Mouse (Mus musculus) T-helper 2 cell (primary cell): ENCODE measurements at regions not wholly inside any gene's neighbourhood (a gene's known extent, or its start where the extent isn't known, plus 50 kb on each side); places are given as distances from the start of the nearest gene placed in this dataset.

ENCODE experiments used
- in situ Hi-C: fragments of 300-600 bp; cut with MboI, MseI; formaldehyde crosslinking; loops from one replicate; pipeline ENCODE4 v1.15.1; 2025; ENCODE audit warnings: high pct_unique_total_duplicates

DNA sequence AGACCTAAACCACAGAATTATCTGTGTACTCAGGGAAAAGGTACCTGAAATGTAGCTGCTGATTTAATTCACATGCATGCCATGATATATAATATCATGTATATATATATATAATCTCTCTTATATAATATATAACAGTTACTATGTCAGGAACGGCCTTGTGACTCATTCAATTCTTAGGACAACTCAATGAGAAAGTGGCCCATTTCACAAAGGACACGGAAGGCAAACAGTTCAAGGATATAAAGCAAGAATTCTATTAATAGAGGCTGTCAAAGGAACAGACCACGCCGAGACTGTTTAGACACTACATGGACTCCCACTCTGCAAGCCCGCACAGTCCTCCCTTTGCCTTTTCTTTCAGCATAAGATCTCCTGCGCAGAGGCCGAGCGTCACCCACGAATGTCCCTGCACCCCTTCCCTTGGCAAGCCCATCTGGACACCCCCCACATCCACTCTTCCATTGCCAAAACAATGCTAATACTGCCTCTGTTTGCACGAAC, 148.0 kb upstream of the Klf14 start:
- in situ Hi-C loops, result no loop called here

DNA sequence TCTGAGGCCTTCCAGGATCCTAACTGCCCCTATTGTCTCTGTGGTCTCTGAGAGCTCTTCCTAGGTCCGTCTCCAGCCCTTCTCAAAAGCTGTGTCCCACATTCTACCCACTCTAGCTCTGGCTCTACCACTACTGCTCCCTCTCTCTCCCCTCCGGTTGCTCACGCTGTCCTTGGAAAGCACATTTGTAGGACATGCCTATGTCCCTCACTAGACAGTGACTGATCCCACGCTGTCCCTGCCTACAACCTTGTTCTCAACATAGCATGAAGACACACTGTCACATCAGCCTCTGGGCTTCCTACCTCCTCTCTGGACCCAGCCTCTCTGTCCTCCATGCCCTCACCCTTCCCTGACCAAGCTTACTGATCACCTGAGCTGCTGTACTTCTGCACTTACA, 148.5 kb upstream of the Klf14 start:
- in situ Hi-C loops, result no loop called here

DNA sequence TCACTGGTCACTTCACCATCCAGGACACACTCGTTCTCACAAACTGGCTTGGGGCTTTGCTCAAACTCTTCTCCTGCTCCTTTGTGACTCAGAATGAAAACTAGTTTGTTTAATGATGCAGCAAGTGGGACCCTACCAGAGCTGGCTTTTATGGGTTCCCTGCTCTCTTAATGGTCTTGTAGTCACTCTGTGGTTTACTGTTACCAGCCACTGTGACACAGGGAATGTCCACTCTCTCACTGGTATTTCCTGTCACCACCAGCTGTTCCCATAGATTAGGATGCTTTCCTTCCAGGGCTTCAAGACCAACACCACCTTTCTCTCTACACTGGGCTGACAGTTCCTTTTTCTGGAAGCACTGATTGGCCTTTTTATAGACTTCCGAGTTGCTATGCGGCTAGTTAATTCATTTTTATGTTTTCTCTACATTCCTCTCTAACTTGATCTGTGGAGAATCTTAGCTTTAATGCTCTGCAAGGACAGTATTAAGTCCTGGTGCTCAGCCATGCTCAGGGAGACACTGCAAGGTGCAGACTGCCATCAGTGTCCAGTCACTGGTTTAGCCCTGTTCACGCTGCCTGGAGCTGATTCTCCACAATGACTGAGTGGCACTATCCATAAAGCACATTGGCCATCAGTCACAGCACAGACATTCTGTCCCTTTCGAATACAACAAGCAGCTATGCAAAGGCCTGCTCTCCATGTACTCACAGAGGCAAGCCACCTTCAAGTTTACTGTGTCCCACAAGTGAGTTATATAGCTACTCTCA, 149.2 kb upstream of the Klf14 start:
- in situ Hi-C loops, result no loop called here

DNA sequence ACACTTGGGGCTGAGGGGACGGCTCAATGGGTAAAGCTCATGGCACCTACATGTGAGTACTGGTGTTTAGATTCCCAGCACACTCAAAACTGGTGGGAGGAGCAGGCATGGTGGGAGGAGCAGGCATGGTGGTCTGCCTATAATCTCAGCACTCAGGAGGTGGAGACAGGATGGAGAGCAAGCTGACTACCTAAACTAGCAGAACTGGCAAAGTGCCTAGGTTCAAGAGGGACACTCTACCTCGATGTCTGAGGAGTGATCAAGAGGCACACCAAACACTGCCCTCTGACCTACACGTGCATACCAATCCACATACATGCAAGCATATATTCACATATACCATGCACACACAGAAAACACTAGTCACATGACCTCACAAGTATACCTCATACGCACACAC, 150.7 kb upstream of the Klf14 start:
- in situ Hi-C loops, result no loop called here

DNA sequence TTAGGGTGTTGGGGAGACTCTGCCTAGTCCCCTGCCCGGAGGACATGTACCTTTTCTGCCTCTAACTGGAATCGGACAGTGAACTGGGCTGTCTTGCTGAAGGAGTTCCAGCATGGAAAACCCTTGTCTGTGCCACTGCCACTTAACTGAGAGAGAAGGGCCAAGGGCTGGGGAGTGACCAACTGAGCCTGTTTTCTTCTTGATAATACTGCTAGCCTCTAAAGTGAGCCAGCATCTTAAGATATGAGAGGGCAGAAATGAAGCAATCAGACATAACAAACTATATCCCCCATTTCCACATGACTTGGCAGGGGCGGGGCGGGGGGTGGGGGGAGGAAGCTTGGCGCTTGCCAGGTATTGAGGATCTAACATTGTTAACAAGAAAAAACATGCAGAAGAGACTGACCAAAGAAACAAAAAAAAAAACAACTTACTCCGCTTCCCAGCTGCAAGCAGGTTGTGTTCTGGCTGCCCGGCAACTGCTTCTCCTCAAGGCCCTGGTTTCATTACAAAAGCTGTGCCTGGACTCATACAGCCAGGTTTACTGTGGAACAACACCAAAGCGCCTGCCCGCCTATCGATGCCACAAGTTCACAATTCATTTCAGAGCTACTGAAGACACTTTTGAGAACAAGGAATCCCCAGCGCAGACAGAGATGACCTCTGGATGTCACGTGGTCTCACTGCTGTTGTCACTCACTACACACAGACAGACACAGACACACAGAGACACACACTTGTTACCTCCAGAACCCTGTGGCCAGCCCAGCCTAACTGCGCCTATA, 153.6 kb upstream of the Klf14 start:
- in situ Hi-C loops, result no loop called here

DNA sequence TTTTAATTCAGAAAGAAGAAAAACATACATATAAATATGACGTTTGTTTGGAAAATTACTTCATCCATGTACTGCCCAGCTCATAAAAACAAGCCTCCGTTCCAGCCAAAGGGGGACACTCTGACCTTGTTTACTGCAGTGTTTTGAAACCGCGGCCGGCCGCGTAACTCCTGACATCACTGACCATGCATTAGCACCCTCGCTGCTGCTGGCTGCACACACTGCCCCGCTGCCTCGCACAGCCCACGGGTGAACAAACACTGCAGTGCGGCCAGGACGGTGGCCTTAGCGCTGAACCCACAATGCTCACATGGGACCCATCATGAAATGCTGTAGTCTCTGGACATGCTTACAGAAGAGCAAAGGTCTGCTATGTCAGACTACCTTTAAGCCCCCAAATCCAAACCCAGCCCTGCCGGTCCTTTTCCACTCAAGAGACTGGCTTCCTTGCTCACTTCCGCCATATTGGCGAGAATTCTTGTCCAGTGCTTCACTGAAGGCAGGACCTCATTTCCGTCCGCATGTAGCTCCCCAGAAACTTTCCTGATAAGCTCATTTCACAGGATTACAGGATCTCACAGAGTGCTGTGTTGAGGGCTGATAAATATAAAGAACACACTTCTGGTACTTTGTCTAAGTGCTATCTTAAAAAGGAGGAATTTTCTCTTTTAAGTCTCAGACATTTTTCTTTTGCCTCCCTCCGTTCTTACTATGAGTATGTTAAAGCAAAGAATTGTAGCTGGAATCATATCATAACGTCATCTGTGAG, 154.9 kb upstream of the Klf14 start:
- in situ Hi-C loops, result no loop called here

DNA sequence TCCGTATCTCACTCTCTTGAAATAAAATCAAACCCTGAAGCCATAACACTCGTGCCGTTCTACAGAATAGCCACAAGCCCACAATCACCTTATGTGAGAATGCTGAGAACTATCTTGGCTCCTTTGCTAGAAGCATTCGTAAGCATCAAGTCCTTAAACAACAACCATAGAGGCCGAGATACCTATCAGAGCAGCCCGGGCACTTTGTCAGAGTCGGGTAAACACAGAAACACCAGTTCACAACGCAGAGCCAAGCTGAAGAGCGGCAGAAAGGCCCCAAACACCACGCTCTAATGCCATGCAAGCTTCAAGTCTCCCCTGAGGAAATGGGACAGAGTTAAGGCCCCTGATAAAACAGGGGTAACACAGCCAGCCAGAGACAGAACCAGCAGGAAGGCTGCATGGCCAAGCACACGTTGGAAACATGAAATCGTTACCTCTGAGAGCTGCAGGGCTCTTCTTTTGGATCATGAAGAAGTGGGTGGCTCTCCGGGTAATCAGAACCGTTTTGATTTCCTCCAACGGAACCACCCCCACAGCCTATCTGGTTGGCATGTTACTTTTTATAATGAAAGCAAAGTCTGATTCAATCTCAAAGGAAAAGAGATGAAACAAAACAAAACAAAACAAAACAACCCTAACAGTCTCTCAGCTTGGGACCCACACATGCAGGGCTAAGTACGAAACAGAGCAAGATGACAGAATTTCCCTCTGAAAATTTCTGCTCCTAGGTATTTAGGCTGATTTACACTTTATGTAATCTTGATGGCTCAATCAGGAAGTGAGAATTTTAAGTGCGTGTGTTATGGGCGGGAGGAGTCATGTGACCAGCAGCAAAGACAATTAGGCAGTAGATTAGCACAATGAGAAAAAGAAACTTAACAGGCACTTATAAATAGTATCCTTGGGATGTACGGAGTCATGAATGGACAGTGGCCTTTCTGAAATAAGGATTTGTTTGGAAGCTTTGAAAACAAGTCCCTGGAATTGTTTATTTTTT, 155.8 kb upstream of the Klf14 start:
- in situ Hi-C loops, result no loop called here

DNA sequence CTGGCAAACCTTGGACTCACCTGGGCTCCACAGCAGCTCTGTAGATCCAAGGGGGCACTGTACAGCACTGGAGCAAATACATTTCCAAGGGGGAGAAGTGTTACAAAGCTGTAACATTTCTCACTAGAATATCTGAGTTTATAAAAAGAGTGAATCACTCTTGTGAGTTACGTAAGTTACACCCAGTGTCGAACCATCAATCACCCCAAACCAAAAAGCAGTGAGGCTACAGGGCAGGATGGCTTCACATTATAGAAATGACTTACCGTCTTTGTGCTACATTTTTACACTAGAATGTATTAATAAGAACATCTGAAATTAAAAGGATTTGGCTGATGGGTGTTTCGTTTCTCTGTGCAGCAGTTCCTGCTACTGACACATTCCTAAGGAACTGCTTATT, 156.7 kb upstream of the Klf14 start:
- in situ Hi-C loops, result no loop called here

DNA sequence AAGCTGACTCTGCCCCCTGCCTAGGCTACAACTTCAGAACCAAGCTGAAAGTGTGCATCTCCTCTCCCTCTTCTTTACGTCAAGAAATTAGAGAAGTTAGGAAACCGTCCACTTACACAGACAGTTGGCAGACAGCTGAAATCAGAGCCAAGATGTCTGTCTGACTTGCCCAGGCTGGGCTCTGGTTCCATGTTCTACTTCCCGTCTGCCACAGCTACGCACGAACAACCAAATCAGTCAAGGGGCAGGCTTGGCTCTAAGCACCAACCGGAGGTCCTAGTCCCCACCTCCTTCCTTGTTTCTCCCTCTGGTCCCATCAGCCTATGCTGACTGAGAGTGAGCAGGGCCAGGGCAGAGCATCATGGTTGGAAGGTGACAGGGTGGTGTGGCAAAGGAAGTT, 157.5 kb upstream of the Klf14 start:
- in situ Hi-C loops, result no loop called here

DNA sequence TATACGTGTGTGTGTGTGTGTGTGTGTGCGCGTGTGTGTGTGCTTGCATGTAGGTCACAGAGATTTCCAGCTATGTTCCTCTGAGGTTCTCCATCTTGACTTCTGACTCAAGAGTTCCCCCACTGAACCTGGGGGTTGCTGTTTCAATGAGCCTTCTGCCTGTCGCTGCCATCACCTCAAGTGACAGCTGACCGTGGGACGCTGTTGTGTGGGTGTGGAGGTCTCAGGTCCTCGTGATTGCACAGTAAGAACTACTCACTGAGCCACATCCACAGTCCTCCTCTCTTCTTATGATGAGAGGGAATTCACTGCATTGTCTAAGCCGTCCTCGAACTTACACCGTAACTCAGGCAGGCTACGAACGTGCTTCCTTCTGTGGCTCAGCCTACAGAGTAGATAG, 158.8 kb upstream of the Klf14 start:
- in situ Hi-C loops, result no loop called here

DNA sequence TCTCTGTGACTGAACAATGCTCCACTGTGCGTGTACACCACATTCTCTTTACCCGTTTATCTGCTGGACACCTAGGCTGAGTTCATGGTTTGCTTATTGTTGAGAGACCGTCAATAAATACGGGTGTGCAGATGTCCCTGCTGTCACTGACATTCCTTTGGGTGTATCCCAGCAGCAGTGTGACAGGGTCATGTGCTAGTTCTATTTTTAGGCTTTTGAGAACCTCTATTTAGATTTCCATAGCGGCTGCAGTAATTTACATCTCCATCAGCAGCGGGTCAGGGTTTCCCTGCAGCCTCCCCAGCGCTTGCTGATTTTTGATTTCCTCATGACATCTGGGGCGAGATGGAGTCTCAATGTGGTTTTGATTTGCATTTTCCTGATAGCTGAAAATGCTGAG, 162.1 kb upstream of the Klf14 start:
- in situ Hi-C loops, result loop anchor here (5.0 kb wide), 1 partner anchor 34 kb away; no protein-coding TSS in a partner anchor

DNA sequence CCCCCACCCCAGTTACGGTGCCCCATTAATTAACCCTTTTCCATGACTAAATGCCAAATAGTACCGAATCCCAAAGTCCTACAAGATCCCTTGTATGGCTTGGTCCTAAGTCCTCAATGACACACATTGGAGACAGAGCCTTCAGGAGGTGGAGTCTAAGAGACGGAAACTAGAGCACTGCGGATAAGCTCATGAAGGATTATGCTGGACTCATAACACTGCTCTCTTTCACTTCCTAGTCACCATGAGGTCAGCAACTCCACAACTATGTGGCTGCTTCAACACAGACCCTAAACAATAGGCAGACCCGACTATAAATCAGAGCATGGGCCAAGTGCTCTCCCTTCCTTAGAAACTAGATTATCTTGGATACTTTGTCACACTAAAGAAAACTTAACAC, 164.0 kb upstream of the Klf14 start:
- in situ Hi-C loops, result loop anchor here (5.0 kb wide), 1 partner anchor 36 kb away; no protein-coding TSS in a partner anchor

DNA sequence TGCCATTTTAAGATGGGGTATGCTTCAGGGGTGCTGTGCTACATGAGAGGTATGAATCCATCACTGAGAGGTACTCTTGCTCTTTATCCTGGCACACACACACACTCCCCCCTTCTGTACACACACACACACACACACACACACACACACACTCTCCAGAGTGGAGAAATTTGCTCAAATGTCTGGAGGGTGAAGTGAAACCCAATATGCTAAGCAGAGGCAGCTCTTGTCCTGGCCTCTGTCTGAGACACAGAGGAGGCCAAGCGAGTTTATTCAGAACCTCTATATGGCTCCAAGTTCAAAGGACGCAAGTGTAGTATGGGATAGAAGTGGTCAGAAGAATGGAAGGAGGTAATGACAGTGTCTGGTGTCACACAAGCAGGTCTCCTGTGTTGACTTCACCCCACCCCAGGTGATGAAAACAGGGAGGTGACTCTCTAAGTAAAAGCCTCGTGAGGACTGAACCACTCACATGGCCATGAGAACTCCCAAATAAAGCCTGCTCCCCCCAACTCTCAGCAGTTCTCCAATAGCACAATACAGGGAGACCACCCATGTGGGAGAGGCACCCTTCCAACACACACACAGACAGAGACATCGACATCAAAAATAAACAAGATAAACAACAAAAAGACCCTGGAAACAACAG, 164.6 kb upstream of the Klf14 start:
- in situ Hi-C loops, result loop anchor here (5.0 kb wide), 1 partner anchor 36 kb away; no protein-coding TSS in a partner anchor

DNA sequence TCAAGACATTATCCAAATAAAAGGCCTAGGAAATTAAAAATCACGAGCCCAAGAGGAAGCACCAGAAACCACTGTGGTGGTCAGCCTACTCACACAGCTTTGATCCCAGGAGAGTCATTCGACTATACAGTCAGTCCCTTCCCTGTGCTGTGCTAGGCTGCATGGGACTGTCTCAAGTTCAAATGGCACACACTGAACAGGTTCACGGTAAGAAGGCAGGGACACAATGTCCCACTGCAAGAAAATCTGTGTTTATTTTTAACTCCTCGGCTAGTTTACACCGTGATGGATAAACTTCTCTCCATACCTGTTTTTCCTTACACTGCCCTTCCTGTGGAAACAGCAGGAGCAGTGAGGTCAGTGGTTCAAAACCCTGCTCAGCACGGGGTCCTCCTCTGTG, 165.2 kb upstream of the Klf14 start:
- in situ Hi-C loops, result loop anchor here (5.0 kb wide), 1 partner anchor 37 kb away; no protein-coding TSS in a partner anchor

DNA sequence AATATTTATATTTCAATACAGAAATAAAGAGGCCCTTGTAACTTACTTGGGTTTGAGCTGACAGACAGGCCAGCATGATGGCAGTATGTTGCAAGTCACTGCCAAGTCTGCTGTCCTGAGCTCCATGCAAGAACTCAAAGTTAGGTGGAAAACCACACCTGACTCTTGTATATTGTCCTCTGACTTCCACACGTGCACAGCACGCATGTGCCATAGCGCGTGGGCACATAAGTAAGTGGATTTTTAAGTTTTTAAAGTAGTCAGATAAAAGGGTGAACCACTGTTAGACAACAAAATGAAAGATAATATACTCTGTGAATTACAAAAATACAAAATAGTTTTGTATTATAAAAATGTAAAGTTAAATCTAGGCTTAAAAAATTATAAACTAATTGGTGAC, 166.0 kb upstream of the Klf14 start:
- in situ Hi-C loops, result loop anchor here (5.0 kb wide), 1 partner anchor 38 kb away; no protein-coding TSS in a partner anchor

DNA sequence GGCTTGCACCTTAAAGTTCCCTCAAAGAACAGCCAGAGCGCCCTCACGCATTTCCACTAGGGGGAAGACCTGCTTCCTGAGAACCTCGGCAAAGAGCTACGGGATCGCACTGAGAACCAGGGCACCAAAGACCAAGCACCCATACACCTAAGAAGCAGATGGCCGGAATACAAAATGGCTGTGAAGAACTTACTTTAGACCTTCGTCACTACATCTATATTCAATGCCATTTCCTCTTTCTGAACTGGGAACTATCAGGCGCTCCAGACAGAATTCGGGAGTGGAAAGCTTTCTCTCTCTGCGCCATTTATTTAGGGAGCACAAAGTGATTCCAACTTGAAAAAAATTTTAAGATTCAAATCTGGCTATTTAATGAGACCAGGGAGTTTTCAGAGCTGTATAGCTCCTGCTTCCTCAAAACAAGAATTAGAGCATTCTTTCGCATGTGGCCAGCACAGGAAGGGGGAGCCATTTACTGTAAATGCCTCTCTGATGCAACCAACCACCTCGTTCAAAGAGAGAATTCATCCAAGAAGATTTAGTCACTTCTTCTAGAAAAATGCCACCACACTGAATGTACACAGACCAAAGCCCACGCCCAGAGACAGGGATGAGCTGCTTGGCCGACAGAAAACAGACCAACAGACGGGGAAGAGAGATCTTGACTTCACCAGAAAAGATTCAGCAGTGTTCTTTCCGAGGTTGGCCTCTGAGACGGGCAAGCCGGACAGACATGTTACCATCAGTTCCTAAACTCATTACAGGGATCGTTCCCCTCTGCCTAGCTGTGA, 166.6 kb upstream of the Klf14 start:
- in situ Hi-C loops, result no loop called here

DNA sequence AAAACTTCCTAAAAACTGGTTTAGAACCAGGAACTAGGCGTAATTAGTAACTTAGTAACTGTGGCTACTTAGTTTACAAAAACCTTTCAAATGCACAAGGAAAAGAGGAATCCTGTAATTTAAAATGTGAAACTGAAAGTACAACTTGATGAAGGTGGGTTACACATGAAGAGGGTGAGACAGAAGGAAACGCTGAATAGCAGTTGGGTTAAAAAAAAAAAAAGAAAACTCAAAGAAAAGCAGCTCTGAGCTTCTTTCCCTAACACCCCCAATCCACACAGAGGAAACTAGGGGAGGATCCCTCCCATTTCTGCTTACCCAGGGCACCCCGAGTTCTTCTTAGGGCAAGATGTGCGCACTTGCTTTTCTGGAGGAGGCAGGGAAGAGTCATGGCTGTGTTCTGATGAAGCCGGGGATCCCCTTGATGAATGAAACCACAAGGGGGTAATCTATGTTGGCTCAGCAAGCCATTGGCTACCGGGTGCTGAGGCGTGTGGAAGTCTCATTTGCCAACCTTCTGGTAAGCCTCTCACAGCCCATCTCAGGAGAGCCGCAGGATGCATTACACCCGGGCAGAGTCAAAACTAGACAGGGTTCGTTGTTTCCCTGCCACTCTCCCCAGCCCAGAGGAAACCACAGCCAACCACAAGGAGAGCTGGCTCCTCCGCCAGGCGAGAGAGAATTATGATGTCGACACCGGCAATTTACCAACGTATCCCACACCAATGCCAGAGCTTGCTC, 167.4 kb upstream of the Klf14 start:
- in situ Hi-C loops, result no loop called here

DNA sequence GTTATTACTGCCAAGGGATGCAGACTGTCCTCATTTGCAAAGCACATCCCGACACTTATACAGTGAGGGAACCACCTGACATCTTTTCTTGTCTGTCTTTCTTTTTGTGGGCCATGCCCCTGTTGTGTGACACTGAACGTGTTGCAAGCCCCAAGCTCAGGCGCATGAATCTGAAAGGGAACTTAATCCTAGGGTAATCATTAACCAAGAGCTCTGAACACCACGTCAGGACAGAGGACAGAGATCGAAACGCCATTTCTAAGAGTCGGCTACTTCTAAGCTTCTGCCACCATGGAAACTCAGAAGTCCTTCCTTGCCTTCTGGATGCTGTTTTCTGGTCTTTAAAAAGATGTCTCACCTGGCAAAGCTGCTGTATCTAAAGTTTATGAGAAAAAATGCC, 170.3 kb upstream of the Klf14 start:
- in situ Hi-C loops, result no loop called here

DNA sequence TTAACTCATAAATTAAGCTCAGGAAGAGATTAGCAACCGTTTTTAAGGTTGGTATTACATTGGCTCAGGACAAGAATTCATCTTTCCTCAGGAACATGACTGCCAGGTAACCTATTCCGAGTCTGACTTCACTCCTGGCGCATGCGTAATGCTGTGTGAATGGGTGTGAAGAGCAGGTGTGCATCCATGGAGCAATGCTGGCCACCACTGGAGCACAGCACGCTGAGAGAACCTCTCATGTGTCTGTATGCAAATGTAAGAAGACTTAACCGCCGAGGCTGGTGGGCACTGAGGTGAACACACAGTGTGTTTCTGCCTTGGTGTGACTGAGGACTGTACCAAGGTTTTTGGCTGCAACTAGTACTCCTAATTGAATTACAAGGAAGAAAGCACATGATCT, 171.1 kb upstream of the Klf14 start:
- in situ Hi-C loops, result loop anchor here (5.0 kb wide), 1 partner anchor 42 kb away; no protein-coding TSS in a partner anchor
